Mouse (Mus musculus) heart, adult 2 months (tissue): ENCODE data around the gene A230050P20Rik. TPM values are rescaled to one million over a fixed set of nuclear protein-coding genes. Genes with fewer than 3 reads are reported as not detected.

ENCODE experiments used
- DNase-seq, 2 experiments: peaks; one replicate each; pipeline ENCODE4 v3.0.0; 2021
- H3K27ac ChIP-seq: fragments of 200-600 bp; 2 replicates; pipeline ENCODE4 v1.8.1; 2022
- H3K27me3 ChIP-seq: fragments of 200-500 bp; 2 replicates; pipeline ENCODE4 v1.6.1; 2012; ENCODE audit warnings: mild to moderate bottlenecking, low read length, inconsistent platforms, mixed read lengths; ENCODE audit not compliant: control insufficient read depth, insufficient read depth
- H3K36me3 ChIP-seq: fragments of 200-500 bp; 2 replicates; pipeline ENCODE4 v1.6.1; 2012; ENCODE audit warnings: low read length, inconsistent platforms; ENCODE audit not compliant: control insufficient read depth, insufficient read depth
- H3K4me1 ChIP-seq: fragments of 200-500 bp; 2 replicates; pipeline ENCODE4 v1.6.1; 2011; ENCODE audit warnings: low read length; ENCODE audit not compliant: control insufficient read depth, insufficient read depth
- H3K4me3 ChIP-seq: fragments of 200-600 bp; 2 replicates; pipeline ENCODE4 v1.8.1; 2022
- H3K79me2 ChIP-seq: fragments of 200-500 bp; replicated peaks from 2 replicates; pipeline ENCODE4 v1.6.1; 2012; ENCODE audit warnings: mild to moderate bottlenecking, inconsistent platforms, low read length, moderate library complexity, mixed read lengths; ENCODE audit not compliant: control insufficient read depth, insufficient read depth
- H3K9ac ChIP-seq: fragments of 200-500 bp; 2 replicates; pipeline ENCODE4 v1.6.1; 2012; ENCODE audit warnings: low read depth, mild to moderate bottlenecking, control low read depth, inconsistent platforms, low read length, mixed read lengths
- CTCF ChIP-seq: fragments of 200-600 bp; IDR thresholded peaks from 2 replicates; pipeline ENCODE4 v1.8.1; 2022; ENCODE audit warnings: antibody characterized with exemption, mild to moderate bottlenecking, moderate library complexity
- EP300 ChIP-seq: fragments of 200-500 bp; IDR thresholded peaks from 2 replicates; pipeline ENCODE4 v1.6.1; 2011; ENCODE audit warnings: low read depth, low read length, control low read depth; ENCODE audit not compliant: insufficient read depth
- POLR2A ChIP-seq: fragments of 200-500 bp; IDR thresholded peaks from 2 replicates; pipeline ENCODE4 v1.6.1; 2011; ENCODE audit warnings: mild to moderate bottlenecking, low read depth, low read length, control low read depth; ENCODE audit not compliant: insufficient read depth
- WGBS: fragments of 180-500 bp; shearing (Covaris S2); methylation state at CpG from one replicate; pipeline ENCODE4 v1.1.7; 2018; 5-methylcytosine and 5-hydroxymethylcytosine counted together
- intact Hi-C: fragments of 180-260 bp; cut with DNase I; formaldehyde crosslinking; loops from one replicate; pipeline ENCODE4 v1.15.1; 2025
- long read RNA-seq: library from polyadenylated mRNA; stranded (forward); transcript quantifications from one replicate; pipeline ENCODE4 v2.0.0, GENCODE M21; 2021
- polyA plus RNA-seq: library from polyadenylated mRNA; depleted of rRNA; stranded (reverse); fragments of >200 nt; gene quantifications from 2 replicates; pipeline ENCODE4 v1.2.3, GENCODE M21; 2012; rRNA removed
- total RNA-seq, 2 experiments: library from RNA; stranded (reverse); gene quantifications; 2 replicates each; pipeline ENCODE4 v1.2.3; 2021

The A230050P20Rik gene
- total RNA-seq (1 to 10 TPM; 3.9 to 4.3 TPM), polyA plus RNA-seq (16.4 and 21.2 TPM in 2 replicates)
- long read RNA-seq, partial matches to known transcripts, result 0 of 1 reads
- long read RNA-seq, other reads (novel, unspliced or antisense), result 1 of 1 reads

DNA sequence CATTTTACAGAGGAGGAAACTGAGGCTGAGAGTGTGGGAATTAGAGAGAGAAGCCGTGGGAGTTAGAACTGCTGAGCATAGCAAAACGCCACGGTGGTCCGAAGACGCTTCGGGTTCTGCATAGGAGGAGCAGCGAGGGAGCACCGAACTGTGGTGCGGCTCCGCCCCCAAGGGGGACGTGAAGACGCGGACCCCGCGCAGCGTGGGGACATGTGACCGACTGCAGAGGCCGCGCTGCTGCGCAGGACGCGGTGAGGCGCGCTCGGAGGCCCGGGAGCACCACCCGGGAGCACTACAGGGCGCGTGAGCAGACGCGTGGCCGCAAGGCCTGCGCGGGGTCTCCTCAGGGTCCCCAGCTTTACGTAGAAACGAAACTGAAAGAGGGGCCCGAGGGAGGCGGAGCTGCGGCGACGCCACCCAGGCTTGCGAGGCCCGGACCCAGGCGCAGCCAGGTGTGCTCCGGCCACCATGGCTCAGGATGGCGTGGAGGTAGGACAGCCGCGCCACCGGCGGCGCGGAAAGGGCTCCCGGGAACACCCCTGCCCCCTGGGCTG lies at the start of gene A230050P20Rik:
Gene A230050P20Rik (plus strand): TSS at position 195 of the 554 bp plus-strand sequence.
- WGBS, result 5% methylated on average over 53 of the region's 53 CpGs
- DNase-seq, result peak; percentile 74 to 75

DNA sequence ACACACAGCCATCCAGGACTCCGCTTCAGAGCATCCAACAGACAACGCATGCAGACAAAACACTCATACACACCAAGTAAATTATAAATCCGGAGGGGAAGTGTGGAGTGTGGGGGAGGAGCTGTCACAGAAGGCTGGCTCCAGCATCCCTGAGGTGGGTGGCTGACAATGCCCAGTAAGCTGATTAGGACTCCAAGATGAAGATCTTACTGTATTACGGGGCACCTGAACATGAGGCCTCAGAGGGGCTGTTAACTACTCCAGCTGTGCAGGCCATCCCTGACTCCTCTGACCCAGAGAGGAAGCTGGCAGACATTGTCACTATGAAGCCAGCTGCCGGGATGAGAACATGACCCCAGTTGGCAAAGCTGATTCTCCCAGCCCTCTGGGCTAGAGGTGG lies 48.4 kb upstream of the A230050P20Rik start:
- TF ChIP-seq CTCF, result no peak
- no peak for TF ChIP-seq EP300
- TF ChIP-seq POLR2A, result no peak

More for the DNA sequence above, at the start of gene A230050P20Rik:
- peak within 1 kb of the TSS; percentile 69 for H3K9ac ChIP-seq
- no peaks in the 10 kb centered on the region; the same call in 1 of the 2 replicates for H3K4me1 ChIP-seq
- peak within 1 kb of the TSS; percentile 52 for H3K4me3 ChIP-seq
- H3K27me3 ChIP-seq, result no peaks in the 10 kb centered on the region
- intact Hi-C loops, result no loop called here
- peak within 1 kb of the TSS; percentile 12 for H3K27ac ChIP-seq
- TF ChIP-seq CTCF (no peak), POLR2A (peak; percentile 45; the same call in 1 of the 2 replicates), EP300 (no peak)
- no peaks in the 10 kb centered on the region for H3K36me3 ChIP-seq
- no peaks in the 10 kb centered on the region for H3K79me2 ChIP-seq

GRCm38 (mm10) chr9:20822821-20823220 lies 45.6 kb upstream of the A230050P20Rik start:
- Histone ChIP-seq H3K9ac (no peak overlapping the region), H3K27ac (no peak overlapping the region), H3K36me3 (no peaks in the 10 kb centered on the region), H3K27me3 (no peaks in the 10 kb centered on the region), H3K79me2 (no peaks in the 10 kb centered on the region), H3K4me1 (no peaks in the 10 kb centered on the region), H3K4me3 (no peak overlapping the region)
- intact Hi-C loops, result no loop called here
- no peak for DNase-seq
- TF ChIP-seq POLR2A, result no peak
- TF ChIP-seq CTCF, result no peak
- TF ChIP-seq EP300, result no peak
- WGBS, result 84% methylated on average over 3 of the region's 3 CpGs

More for the DNA sequence above, 48.4 kb upstream of the A230050P20Rik start:
- Histone ChIP-seq H3K36me3 (no peaks in the 10 kb centered on the region), H3K27me3 (no peaks in the 10 kb centered on the region), H3K4me3 (no peak overlapping the region), H3K4me1 (no peaks in the 10 kb centered on the region; the same call in 1 of the 2 replicates), H3K79me2 (no peaks in the 10 kb centered on the region), H3K27ac (no peak overlapping the region), H3K9ac (no peak overlapping the region)
- 70% methylated on average over 5 of the region's 5 CpGs for WGBS
- intact Hi-C loops, result no loop called here
- no peak for DNase-seq

- no peak overlapping the region for H3K4me3 ChIP-seq
- no peak overlapping the region for H3K27ac ChIP-seq
- H3K27me3 ChIP-seq, result 0 out of 2 replicates have a peak, but pooled peaks cover 2% of the 10 kb centered on the region
- H3K79me2 ChIP-seq, result no peaks in the 10 kb centered on the region
- no peak overlapping the region for H3K9ac ChIP-seq
- TF ChIP-seq CTCF, result no peak
- no peak for TF ChIP-seq EP300
- no peak for TF ChIP-seq POLR2A
- 47% methylated on average over 5 of the region's 5 CpGs for WGBS
- peak in 1 of 2 experiments; percentile 41 for DNase-seq
- intact Hi-C loops, result no loop called here
- H3K36me3 ChIP-seq, result no peaks in the 10 kb centered on the region
- H3K4me1 ChIP-seq, result no peaks in the 10 kb centered on the region; the same call in 1 of the 2 replicates
Observed at GRCm38 (mm10) chr9:20825781-20826180, 42.7 kb upstream of the A230050P20Rik start.

DNA sequence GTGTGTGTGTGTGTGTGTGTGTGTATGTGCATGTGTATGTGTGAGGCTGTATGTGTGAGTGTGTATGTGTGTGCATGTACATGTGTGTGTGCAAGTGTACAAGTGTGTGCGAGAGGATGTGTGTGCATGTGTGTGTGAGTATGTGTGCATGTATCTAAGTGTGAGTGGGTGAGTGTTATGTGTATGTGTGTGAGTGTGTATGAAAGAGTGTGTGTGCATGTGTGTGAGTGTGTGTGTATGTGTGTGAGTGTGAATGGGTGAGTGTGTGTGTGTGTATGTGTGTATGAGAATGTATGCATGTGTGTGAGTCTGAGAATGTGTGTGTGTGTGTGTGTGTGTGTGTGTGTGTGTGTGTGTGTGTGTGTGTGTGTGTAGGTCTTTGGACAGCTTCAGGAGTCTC lies 40.3 kb upstream of the A230050P20Rik start:
- Histone ChIP-seq H3K36me3 (no peaks in the 10 kb centered on the region), H3K4me1 (no peaks in the 10 kb centered on the region; the same call in 1 of the 2 replicates), H3K9ac (no peak overlapping the region), H3K27ac (no peak overlapping the region), H3K79me2 (no peaks in the 10 kb centered on the region), H3K4me3 (no peak overlapping the region), H3K27me3 (0 out of 2 replicates have a peak, but pooled peaks cover 2% of the 10 kb centered on the region)
- no peak for TF ChIP-seq POLR2A
- TF ChIP-seq CTCF, result no peak
- no peak for TF ChIP-seq EP300
- no peak for DNase-seq
- 96% methylated on average over 1 of the region's 1 CpGs for WGBS
- intact Hi-C loops, result no loop called here
